Mouse (Mus musculus): Measurements from ENCODE around the gene Gm28035.
A peak's percentile ranks its signal among the peaks of the same experiment; 100 is the strongest.

Gm28035 gene

GRCm38 (mm10) chr2:30261921-30262839 is 21.8 kb downstream of the Gm28035 start:
- no peak for DNase-seq (ENCODE audit: low spot score in 2 of 2)

- no peak for DNase-seq (ENCODE audit: low spot score in 2 of 2)
Measured at GRCm38 (mm10) chr2:30262840-30263441, 22.6 kb downstream of the Gm28035 start.

GRCm38 (mm10) chr2:30263811-30264210 is 23.4 kb downstream of the Gm28035 start:
- DNase-seq (ENCODE audit: low spot score in 2 of 2), result no peak

- no peak for DNase-seq (ENCODE audit: low spot score in 2 of 2)
Measured at GRCm38 (mm10) chr2:30264671-30265519, 24.5 kb downstream of the Gm28035 start.

GRCm38 (mm10) chr2:30265767-30266253 is 25.4 kb downstream of the Gm28035 start, which contains the start of gene Phyhd1:
Gene Phyhd1 (plus strand): TSS chr2:30266203.
- no peak for DNase-seq (ENCODE audit: low spot score in 2 of 2)

GRCm38 (mm10) chr2:30266392-30266941 is 26.1 kb downstream of the Gm28035 start:
- DNase-seq (ENCODE audit: low spot score in 2 of 2), result no peak

- no peak for DNase-seq (ENCODE audit: low spot score in 2 of 2)
Measured at GRCm38 (mm10) chr2:30267466-30267865, 27.1 kb downstream of the Gm28035 start.

GRCm38 (mm10) chr2:30268371-30268770 is 28.0 kb downstream of the Gm28035 start:
- no peak for DNase-seq (ENCODE audit: low spot score in 2 of 2)

- DNase-seq (ENCODE audit: low spot score in 2 of 2), result peak; percentile 37 to 41
Measured at GRCm38 (mm10) chr2:30269241-30269990, 29.0 kb downstream of the Gm28035 start.

- DNase-seq (ENCODE audit: low spot score in 2 of 2), result peak; percentile 59 to 64
Measured at GRCm38 (mm10) chr2:30270134-30270533, 29.8 kb downstream of the Gm28035 start.

- DNase-seq (ENCODE audit: low spot score in 2 of 2), result no peak
Measured at GRCm38 (mm10) chr2:30280743-30281142, 40.4 kb downstream of the Gm28035 start, which contains the start of gene Gm28038. Gene Gm28038 (plus strand): TSS chr2:30281043.

- DNase-seq (ENCODE audit: low spot score in 2 of 2), result no peak
Measured at GRCm38 (mm10) chr2:30281651-30282050, 41.3 kb downstream of the Gm28035 start.

- DNase-seq (ENCODE audit: low spot score in 2 of 2), result no peak
Measured at GRCm38 (mm10) chr2:30283193-30283592, 42.8 kb downstream of the Gm28035 start.

- DNase-seq (ENCODE audit: low spot score in 2 of 2), result no peak
Measured at GRCm38 (mm10) chr2:30285004-30285403, 44.6 kb downstream of the Gm28035 start.

GRCm38 (mm10) chr2:30285416-30286181 is 45.2 kb downstream of the Gm28035 start:
- no peak for DNase-seq (ENCODE audit: low spot score in 2 of 2)

- peak; percentile 94 to 95 for DNase-seq (ENCODE audit: low spot score in 2 of 2)
Measured at GRCm38 (mm10) chr2:30286192-30287026, 46.0 kb downstream of the Gm28035 start, which contains the start of the genes Dolk and Nup188. Gene Dolk (minus strand): TSS chr2:30286334. Gene Nup188 (plus strand): TSS chr2:30286397.

- DNase-seq (ENCODE audit: low spot score in 2 of 2), result no peak
Measured at GRCm38 (mm10) chr2:30287027-30287373, 46.6 kb downstream of the Gm28035 start.

GRCm38 (mm10) chr2:30299525-30299924 is 59.2 kb downstream of the Gm28035 start:
- DNase-seq (ENCODE audit: low spot score in 2 of 2), result no peak

- DNase-seq (ENCODE audit: low spot score in 2 of 2), result no peak
Measured at GRCm38 (mm10) chr2:30299966-30300365, 59.6 kb downstream of the Gm28035 start.

All from spleen, postnatal 36 days (tissue).